Mouse (Mus musculus) adrenal gland (tissue): Measurements from ENCODE around the gene Comp.

Source experiments
- intact Hi-C: fragments of 180-260 bp; cut with DNase I; formaldehyde crosslinking; loops from one replicate; pipeline ENCODE4 v1.15.1; 2025

The Comp gene

GRCm38 (mm10) chr8:70352657-70353151 lies 20.7 kb upstream of the Comp start:
- intact Hi-C loops, result no loop called here

GRCm38 (mm10) chr8:70353194-70353817 lies 20.1 kb upstream of the Comp start, which contains the start of gene Upf1:
TSS of gene Upf1 (minus strand) at chr8:70353278.
- intact Hi-C loops, result no loop called here

- intact Hi-C loops, result no loop called here
Measured at GRCm38 (mm10) chr8:70354004-70354403, 19.4 kb upstream of the Comp start.

- intact Hi-C loops, result no loop called here
Measured at GRCm38 (mm10) chr8:70356111-70356510, 17.2 kb upstream of the Comp start.

- intact Hi-C loops, result no loop called here
Measured at GRCm38 (mm10) chr8:70359411-70359810, 13.9 kb upstream of the Comp start.

- intact Hi-C loops, result no loop called here
Measured at GRCm38 (mm10) chr8:70360769-70361168, 12.6 kb upstream of the Comp start.

- intact Hi-C loops, result no loop called here
Measured at GRCm38 (mm10) chr8:70361484-70362032, 11.8 kb upstream of the Comp start.

GRCm38 (mm10) chr8:70364066-70364465 lies 9.3 kb upstream of the Comp start:
- intact Hi-C loops, result no loop called here

GRCm38 (mm10) chr8:70366588-70366987 lies 6.8 kb upstream of the Comp start:
- intact Hi-C loops, result no loop called here

GRCm38 (mm10) chr8:70370476-70370875 lies 2.9 kb upstream of the Comp start:
- intact Hi-C loops, result no loop called here

GRCm38 (mm10) chr8:70371951-70372350 lies 1.4 kb upstream of the Comp start:
- intact Hi-C loops, result no loop called here

- intact Hi-C loops, result no loop called here
Measured at GRCm38 (mm10) chr8:70374318-70374927, 1.1 kb downstream of the Comp start.

GRCm38 (mm10) chr8:70375212-70375859 lies 2.0 kb downstream of the Comp start:
- intact Hi-C loops, result no loop called here

- intact Hi-C loops, result no loop called here
Measured at GRCm38 (mm10) chr8:70376275-70376741, 3.0 kb downstream of the Comp start.

- intact Hi-C loops, result no loop called here
Measured at GRCm38 (mm10) chr8:70377049-70377448, 3.7 kb downstream of the Comp start.

- intact Hi-C loops, result no loop called here
Measured at GRCm38 (mm10) chr8:70380069-70380468, 6.7 kb downstream of the Comp start.

GRCm38 (mm10) chr8:70383287-70383686 lies 9.9 kb downstream of the Comp start:
- intact Hi-C loops, result loop anchor here (1.0 kb wide), 1 partner anchor 120 kb away; no protein-coding TSS in a partner anchor

- intact Hi-C loops, result no loop called here
Measured at GRCm38 (mm10) chr8:70389678-70390077, 16.3 kb downstream of the Comp start.

GRCm38 (mm10) chr8:70393087-70393486 lies 19.7 kb downstream of the Comp start:
- intact Hi-C loops, result no loop called here

GRCm38 (mm10) chr8:70394269-70394998 lies 21.1 kb downstream of the Comp start:
- intact Hi-C loops, result no loop called here

GRCm38 (mm10) chr8:70395649-70396048 lies 22.3 kb downstream of the Comp start:
- intact Hi-C loops, result no loop called here
